Mouse (Mus musculus) right cerebral cortex, postnatal 36 days (tissue): ENCODE results near the gene Odf3l1.

ENCODE experiments used
- DNase-seq, 2 experiments: peaks; one replicate each; pipeline ENCODE4 v3.0.0; 2022; ENCODE audit warnings: low spot score in 2 of 2, mixed read lengths in 1 of 2

Gene Odf3l1

DNA sequence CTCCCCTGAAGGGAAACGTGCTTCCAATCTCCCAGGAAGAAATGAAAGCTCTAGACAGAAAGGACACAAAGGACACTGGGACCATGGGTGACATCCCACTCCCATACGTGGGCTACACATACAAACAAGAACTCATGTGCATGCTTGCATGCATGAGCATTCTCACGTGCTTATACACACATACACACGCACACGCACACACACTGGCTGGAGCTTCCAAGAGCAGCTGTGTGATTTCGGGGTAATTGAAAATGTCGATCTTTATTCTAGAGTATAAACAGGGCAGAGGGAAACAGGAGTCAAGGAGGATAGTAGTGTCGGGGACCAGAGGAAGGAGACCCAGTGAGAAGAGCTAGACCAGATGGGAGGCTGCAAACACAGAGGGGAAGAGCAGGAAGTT, 19.8 kb downstream of the Odf3l1 start:
- no peak for DNase-seq

DNA sequence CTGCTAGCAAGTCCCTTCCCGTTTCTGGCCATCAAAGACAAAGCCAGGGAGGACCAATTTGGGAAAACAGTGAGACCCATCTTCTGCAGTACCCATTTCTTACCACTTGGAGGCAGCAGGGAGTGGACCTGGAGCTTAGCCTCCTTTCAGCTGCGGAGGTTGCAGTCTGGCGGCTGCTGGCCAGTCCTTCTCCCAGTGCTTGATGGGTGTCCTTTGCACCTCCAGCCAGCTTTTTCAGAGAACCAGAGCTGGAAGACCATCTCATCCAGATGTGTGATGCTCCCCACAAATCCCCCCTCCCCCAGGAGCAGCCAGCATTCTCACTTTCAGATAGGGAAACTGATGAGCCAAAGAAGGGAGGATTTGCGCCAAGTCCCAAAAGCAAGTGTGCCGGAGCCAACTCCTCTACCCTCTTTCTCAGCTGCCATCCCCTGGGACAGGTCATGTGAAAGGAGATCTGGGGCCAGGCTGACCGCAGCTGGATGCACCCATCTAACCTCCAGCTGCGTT, 20.7 kb downstream of the Odf3l1 start:
- DNase-seq: peak; percentile 58 to 62

DNA sequence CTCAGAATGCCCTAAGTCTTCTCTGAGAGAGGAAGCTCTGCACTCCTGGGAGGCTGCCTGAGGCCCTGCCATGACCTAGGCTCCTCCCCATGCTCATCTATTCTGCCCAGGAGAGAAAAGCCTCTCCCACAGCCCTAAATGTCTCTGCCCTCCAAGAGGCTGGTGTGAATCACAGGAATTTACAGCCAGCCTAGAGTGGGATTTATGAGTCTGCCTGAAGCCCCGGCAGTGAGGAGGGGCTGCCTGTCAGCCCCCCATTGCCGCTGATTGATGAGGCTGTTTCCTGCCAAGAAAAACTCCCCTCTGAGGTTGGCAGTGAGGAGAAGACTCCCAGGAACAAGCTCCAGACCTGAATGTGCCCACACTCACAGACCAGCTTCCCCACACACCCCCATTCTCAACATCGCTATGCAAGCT, 22.2 kb downstream of the Odf3l1 start:
- no peak for DNase-seq

DNA sequence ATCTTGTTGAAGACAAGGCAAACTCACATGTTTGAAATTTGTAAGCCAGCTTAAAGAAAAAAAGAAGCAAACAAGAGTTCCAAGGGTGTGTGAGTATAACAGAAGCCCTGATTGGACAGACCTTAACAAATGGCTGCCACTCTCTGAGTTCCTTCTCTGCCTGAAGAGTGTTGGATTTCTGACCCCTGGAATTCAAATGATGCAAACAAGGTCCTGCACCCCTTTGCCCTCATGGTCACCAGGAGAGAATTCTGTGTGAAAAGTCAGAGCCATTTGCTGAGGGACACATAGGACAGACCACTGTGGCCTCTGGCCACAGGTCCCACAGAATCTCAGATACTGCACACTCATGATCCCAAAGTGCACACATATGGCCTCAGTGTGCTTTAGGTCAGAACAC, 22.6 kb downstream of the Odf3l1 start:
- no peak for DNase-seq

DNA sequence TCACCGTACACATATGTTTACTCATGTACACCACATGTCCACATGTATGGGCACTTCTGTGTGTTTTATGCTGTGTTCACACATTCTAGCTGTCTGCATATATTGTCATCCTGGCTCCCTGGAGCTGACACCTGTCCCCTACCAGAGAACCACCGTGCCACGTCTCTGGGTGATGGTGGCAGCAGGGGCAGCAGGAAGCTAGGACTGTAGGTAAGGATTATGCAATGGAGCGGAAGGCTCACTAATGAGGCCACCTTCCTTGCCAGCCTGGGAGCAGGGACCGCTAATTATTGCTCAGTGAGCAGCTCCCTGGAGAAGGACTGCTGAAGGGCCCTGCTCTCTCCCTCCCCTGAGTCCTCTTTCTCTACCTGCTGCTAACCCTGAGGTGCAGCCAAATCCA, 23.8 kb downstream of the Odf3l1 start:
- DNase-seq: no peak

DNA sequence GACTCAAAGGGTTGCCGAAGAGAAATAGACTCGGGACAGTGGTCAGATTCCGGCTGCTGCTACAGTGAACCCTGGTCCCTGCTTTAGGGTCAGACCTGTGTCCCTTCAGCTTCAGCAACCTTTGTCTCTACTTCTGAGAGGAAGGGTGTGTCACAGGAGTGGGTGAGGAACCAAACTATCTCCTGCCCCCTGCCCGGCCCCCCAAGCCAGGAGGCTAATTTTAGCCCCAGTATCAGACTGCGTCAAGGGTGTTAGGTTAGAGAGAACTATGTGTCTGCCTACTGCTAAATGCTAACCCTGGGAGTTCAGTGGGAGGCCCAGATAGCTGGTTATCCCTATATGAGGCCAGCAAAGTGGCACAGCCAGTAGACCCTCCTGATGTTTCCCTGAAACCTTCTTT, 29.3 kb downstream of the Odf3l1 start:
- no peak for DNase-seq

DNA sequence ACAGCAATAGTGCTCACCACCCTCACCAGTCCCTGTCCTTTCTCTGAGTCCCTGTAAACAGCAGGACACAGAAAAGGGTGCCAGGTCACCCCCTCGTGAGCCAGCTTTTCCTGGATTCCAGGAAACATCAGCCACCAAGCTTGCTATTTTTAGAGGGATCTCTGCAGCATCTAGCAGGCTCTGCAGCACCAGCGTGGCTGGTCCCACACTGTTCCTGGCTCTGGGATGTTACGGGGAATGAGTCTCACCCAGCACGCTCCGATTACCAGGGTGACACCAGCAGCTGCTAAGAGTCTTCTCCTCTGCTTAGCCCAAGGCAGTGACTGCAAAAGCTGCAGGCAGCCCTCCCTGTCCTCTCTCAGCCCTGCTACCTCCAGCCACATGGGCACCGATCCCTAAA, 31.6 kb downstream of the Odf3l1 start:
- DNase-seq: peak in 1 of 2 experiments; percentile 48

DNA sequence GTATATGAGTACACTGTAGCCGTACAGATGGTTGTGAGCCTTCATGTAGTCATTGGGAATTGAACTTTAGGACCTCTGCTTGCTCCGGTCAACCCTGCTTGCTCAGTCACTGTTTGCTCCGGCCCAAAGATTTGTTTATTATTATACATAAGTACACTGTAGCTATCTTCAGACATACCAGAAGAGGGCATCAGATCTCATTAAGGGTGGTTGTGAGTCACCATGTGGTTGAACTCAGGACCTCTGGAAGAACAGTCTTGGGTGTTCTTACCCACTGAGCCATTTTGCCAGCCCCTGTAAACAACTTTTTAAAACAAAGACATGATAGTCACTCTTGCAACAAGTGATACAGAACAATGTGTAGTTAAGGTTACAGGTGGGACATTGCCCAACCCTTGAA, 32.6 kb downstream of the Odf3l1 start:
- DNase-seq: no peak

DNA sequence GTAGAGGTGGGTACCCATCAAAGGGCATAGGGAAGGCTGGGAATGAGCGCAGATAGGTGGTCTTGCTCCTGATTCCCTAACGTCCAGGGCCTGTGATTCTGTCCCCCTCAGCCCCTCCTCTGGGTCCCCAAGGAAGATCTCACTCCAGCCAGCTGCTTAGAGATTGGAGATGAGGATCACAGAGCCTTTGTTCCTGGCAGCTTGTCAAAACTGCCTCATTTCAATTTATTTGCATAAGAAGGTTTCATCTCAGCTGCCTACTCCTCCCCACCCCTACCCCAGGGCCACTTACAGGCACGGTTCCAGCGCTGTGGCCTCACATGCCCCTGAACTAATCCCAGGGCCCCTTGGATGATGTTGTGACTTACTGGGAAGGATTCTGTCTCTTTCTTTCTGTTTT, 34.3 kb downstream of the Odf3l1 start:
- DNase-seq: peak in 1 of 2 experiments; percentile 35

DNA sequence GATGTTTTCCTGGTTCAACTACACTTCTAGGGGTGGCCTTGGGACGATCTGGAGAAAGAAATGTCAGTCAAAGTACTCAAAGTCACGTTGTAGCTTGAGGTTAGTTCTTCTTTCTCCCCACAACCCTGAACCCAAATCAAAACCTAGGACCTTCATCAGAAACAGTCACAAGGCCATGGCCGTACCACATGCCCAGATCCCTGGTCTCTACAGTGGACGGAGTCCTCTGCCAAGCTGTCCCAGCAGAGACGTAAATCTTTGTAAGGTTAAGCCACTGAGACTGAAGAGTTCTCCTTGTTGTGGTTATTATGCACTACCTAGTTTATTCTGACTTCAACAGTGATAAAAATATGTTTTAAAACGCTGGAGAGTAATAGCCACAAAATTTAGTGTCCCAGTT, 35.6 kb downstream of the Odf3l1 start:
- DNase-seq: no peak

DNA sequence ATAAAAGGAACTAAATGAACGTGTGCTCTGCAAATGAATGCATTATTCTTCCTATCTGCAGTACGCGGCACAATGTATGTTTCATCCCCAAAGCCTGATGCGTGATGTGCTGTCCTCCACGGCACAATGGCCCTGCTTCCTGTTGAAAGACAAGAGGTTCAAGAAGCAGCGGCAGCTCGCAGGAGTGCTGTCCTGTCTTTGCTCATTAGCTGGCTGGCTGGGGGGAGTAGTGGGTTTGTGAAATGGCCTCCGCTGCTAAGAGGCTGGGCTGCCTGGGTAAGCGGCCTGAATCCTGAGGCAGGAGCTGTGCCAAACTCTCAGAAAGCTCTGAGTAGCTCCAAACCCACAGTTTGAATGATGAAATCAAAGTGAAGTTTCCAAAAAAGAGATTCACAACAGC, 36.3 kb downstream of the Odf3l1 start:
- DNase-seq: no peak

DNA sequence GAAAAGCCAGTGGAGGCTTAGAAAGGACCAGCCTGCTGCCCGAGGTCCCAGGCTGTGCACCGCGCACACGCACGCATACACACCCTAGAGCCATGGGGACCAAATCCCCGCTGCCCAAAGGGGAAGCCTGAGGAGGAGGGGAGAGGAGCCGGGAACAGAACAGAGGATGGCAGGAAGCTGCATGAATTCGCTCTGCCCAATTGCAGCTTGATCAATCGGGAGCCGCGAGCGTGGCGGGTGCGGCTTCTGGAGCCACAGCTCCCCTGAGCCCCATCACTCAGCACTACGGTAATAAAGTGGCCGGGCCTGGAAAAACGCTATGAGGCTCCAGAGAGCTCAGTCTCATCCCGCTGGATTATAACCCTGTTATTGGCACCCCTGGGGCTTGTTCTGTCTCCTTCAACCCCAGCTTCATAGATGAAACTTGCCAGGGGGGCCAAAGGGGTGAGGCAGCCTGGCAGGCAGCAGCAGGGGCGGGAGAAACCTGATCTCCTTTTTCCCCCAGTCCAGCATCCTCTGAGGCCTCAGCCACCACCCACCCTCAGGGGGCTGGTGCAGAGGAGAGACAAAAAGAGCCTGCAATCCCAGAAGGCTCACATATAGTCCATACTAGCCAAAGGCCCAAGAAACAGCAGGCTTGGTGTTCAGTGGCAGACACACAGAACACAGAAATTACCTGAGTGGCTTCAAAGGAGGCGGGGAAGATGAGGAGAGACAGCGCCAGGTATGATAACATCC, 38.8 kb downstream of the Odf3l1 start:
- no peak for DNase-seq

DNA sequence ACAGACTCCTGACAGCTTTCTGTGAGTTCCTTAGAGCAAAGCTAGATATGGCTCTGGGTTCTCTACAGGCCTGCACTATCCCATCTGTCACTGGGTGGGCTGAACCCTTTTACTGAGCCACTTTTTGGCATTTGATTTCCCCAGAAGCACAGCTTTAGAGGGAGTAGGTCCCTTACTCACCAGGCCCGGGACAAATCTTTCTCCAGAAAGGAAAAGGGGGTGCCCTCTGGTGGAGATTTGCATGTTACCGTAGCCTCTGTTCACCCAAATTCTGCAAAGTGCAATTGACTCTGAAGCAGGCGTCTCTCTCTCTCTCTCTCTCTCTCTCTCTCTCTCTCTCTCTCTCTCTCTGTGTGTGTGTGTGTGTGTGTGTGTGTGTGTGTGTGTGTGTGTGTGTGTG, 39.6 kb downstream of the Odf3l1 start:
- DNase-seq: no peak

DNA sequence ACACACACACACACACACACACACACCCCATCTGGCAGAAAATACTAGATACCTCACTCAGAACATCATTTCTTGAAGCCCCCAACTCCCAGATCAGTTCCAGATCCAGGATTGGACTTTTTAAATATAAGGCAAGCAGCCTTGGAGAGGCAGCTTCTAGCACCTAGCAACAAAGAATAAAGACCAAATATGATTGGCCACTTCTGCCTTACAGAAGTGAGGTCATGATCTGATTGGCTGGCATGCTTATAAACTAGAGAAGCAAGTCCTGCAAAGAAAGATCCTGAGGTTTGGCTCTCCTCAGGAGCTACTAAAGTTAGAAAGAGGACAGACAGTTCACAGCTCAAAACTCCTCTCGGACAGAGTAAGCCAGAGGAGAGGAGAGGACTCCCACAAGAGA, 53.6 kb downstream of the Odf3l1 start:
- DNase-seq: no peak

DNA sequence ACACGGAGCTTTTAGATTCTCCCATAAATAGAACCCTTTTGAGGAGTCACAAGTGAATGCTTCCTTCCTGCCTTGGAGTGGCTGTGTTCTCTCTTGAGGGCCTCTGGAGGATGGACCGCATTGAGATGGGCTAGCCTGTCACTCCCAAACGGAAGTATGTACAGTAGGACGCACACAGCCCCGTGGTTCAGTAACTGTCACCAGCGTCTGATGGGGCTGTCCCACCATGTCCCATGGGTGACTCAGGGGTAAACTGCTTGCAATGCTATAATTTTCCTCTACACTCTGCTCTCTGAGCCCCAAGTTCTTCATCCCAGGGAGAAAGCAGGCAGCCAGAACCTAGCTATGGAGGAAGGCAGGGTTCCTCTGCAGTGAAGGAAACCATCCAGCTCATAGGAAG, 56.5 kb downstream of the Odf3l1 start:
- DNase-seq: no peak

DNA sequence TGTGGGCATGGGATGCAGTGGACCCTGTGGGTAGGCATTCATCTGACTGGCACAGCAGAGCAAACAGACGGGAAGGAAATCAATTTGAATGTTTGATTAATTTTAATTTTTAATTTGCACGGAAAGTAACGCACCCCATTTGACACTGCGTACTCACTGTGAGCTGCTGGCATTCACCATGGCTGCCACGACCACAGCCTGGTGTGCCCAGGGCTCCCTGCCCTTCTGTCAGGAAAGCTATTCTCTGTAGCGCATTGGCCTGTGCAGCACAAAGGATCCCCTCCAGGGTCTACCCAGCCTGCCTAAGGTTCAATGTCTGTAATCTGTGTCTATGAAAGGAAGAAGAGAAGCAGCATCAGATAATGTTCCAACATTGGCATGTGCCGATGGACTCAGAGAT, 61.3 kb downstream of the Odf3l1 start:
- DNase-seq: no peak
